Mouse (Mus musculus): ENCODE results near the gene Tmcc1. TPM values are rescaled to one million over a fixed set of nuclear protein-coding genes. Genes with fewer than 3 reads are reported as not detected.

Tmcc1 gene
- polyA plus RNA-seq, 1 experiment from 2014 or later: 9.1 TPM

- Histone ChIP-seq H3K4me2 (replicated peaks; ENCODE audit: low read depth, low read length) (peak overlapping the region; percentile 25; the same call in 1 of the 2 replicates), H3K4me3 (ENCODE audit: low read depth, low read length) (no peak overlapping the region), H3K4me1 (ENCODE audit: insufficient read depth, low read depth, low read length) (peaks cover 10% of the 10 kb centered on the region), H3K36me3 (ENCODE audit: insufficient read depth, low read length) (no peaks in the 10 kb centered on the region), H3K9me3 (ENCODE audit: low read length) (no peaks in the 10 kb centered on the region), H3K9ac (replicated peaks; ENCODE audit: low read depth) (no peak overlapping the region), H3K27me3 (replicated peaks; ENCODE audit: insufficient read depth, low read length) (no peaks in the 10 kb centered on the region), H3K27ac (ENCODE audit: low read length) (no peak overlapping the region)
- no peak for TF ChIP-seq EP300 (IDR thresholded peaks at IDR 0.05)
- peak; percentile 87 for TF ChIP-seq CTCF (IDR thresholded peaks at IDR 0.05)
- WGBS: 10% methylated on average over 8 of the region's 9 CpGs
- ATAC-seq: peak; percentile 14; the same call in 1 of the 2 replicates
- peak; percentile 61 for DNase-seq (ENCODE audit: low spot score)
Observed at GRCm38 (mm10) chr6:116007561-116008173, 185.6 kb downstream of the Tmcc1 start.

GRCm38 (mm10) chr6:116006731-116007130 is 186.6 kb downstream of the Tmcc1 start:
- Histone ChIP-seq H3K36me3 (ENCODE audit: insufficient read depth, low read length) (no peaks in the 10 kb centered on the region), H3K9me3 (ENCODE audit: low read length) (no peaks in the 10 kb centered on the region), H3K27me3 (replicated peaks; ENCODE audit: insufficient read depth, low read length) (no peaks in the 10 kb centered on the region), H3K4me1 (ENCODE audit: insufficient read depth, low read depth, low read length) (peaks cover 10% of the 10 kb centered on the region), H3K4me3 (ENCODE audit: low read depth, low read length) (no peak overlapping the region), H3K4me2 (replicated peaks; ENCODE audit: low read depth, low read length) (no peak overlapping the region), H3K9ac (replicated peaks; ENCODE audit: low read depth) (no peak overlapping the region), H3K27ac (ENCODE audit: low read length) (peak overlapping the region; percentile 87)
- ATAC-seq: peak; percentile 80
- DNase-seq (ENCODE audit: low spot score): peak; percentile 89
- TF ChIP-seq EP300 (IDR thresholded peaks at IDR 0.05) (peak; percentile 52; the same call in 1 of the 2 replicates), CTCF (IDR thresholded peaks at IDR 0.05) (no peak)
- WGBS: 26% methylated on average over 9 of the region's 9 CpGs

- Histone ChIP-seq H3K36me3 (ENCODE audit: insufficient read depth, low read length) (no peaks in the 10 kb centered on the region), H3K4me1 (ENCODE audit: insufficient read depth, low read depth, low read length) (peaks cover 10% of the 10 kb centered on the region), H3K27me3 (replicated peaks; ENCODE audit: insufficient read depth, low read length) (no peaks in the 10 kb centered on the region), H3K27ac (ENCODE audit: low read length) (peak overlapping the region; percentile 87; the same call in 1 of the 2 replicates), H3K4me3 (ENCODE audit: low read depth, low read length) (no peak overlapping the region), H3K9me3 (ENCODE audit: low read length) (no peaks in the 10 kb centered on the region), H3K4me2 (replicated peaks; ENCODE audit: low read depth, low read length) (no peak overlapping the region), H3K9ac (replicated peaks; ENCODE audit: low read depth) (no peak overlapping the region)
- 73% methylated on average over 4 of the region's 4 CpGs for WGBS
- no peak for ATAC-seq
- DNase-seq (ENCODE audit: low spot score): no peak
- TF ChIP-seq EP300 (IDR thresholded peaks at IDR 0.05) (no peak), CTCF (IDR thresholded peaks at IDR 0.05) (no peak)
Observed at GRCm38 (mm10) chr6:116005959-116006288, 187.4 kb downstream of the Tmcc1 start.

GRCm38 (mm10) chr6:116005275-116005958 is 187.9 kb downstream of the Tmcc1 start:
- no peak for ATAC-seq
- no peaks in the 10 kb centered on the region for H3K9me3 ChIP-seq (ENCODE audit: low read length)
- WGBS: 63% methylated on average over 17 of the region's 17 CpGs
- no peak for DNase-seq (ENCODE audit: low spot score)
- H3K4me1 ChIP-seq (ENCODE audit: insufficient read depth, low read depth, low read length): peaks cover 10% of the 10 kb centered on the region
- no peak for TF ChIP-seq CTCF (IDR thresholded peaks at IDR 0.05)
- TF ChIP-seq EP300 (IDR thresholded peaks at IDR 0.05): no peak
- H3K4me3 ChIP-seq (ENCODE audit: low read depth, low read length): no peak overlapping the region
- H3K27ac ChIP-seq (ENCODE audit: low read length): 0 out of 2 replicates have a peak overlapping the region, but pooled peaks have one; percentile 87
- no peak overlapping the region for H3K4me2 ChIP-seq (replicated peaks; ENCODE audit: low read depth, low read length)
- H3K27me3 ChIP-seq (replicated peaks; ENCODE audit: insufficient read depth, low read length): no peaks in the 10 kb centered on the region
- no peak overlapping the region for H3K9ac ChIP-seq (replicated peaks; ENCODE audit: low read depth)
- no peaks in the 10 kb centered on the region for H3K36me3 ChIP-seq (ENCODE audit: insufficient read depth, low read length)

- Histone ChIP-seq H3K27ac (ENCODE audit: low read length) (0 out of 2 replicates have a peak overlapping the region, but pooled peaks have one; percentile 45), H3K4me1 (ENCODE audit: insufficient read depth, low read depth, low read length) (peaks cover 10% of the 10 kb centered on the region), H3K27me3 (replicated peaks; ENCODE audit: insufficient read depth, low read length) (no peaks in the 10 kb centered on the region), H3K4me2 (replicated peaks; ENCODE audit: low read depth, low read length) (no peak overlapping the region), H3K36me3 (ENCODE audit: insufficient read depth, low read length) (no peaks in the 10 kb centered on the region), H3K9ac (replicated peaks; ENCODE audit: low read depth) (no peak overlapping the region), H3K9me3 (ENCODE audit: low read length) (no peaks in the 10 kb centered on the region), H3K4me3 (ENCODE audit: low read depth, low read length) (no peak overlapping the region)
- TF ChIP-seq CTCF (IDR thresholded peaks at IDR 0.05) (0 out of 2 replicates have a peak, but pooled peaks have one; percentile 1), EP300 (IDR thresholded peaks at IDR 0.05) (no peak)
- 74% methylated on average over 6 of the region's 6 CpGs for WGBS
- no peak for DNase-seq (ENCODE audit: low spot score)
- ATAC-seq: no peak
Observed at GRCm38 (mm10) chr6:116004716-116005115, 188.6 kb downstream of the Tmcc1 start.

GRCm38 (mm10) chr6:116004069-116004468 is 189.2 kb downstream of the Tmcc1 start:
- H3K36me3 ChIP-seq (ENCODE audit: insufficient read depth, low read length): no peaks in the 10 kb centered on the region
- TF ChIP-seq EP300 (IDR thresholded peaks at IDR 0.05) (no peak), CTCF (IDR thresholded peaks at IDR 0.05) (no peak)
- ATAC-seq (0 out of 2 replicates have a peak, but pooled peaks have one; percentile 16), DNase-seq (ENCODE audit: low spot score) (no peak)
- H3K4me1 ChIP-seq (ENCODE audit: insufficient read depth, low read depth, low read length): peaks cover 10% of the 10 kb centered on the region
- 38% methylated on average over 7 of the region's 7 CpGs for WGBS
- H3K27ac ChIP-seq (ENCODE audit: low read length): peak overlapping the region; percentile 45; the same call in 1 of the 2 replicates
- H3K27me3 ChIP-seq (replicated peaks; ENCODE audit: insufficient read depth, low read length): no peaks in the 10 kb centered on the region
- H3K9ac ChIP-seq (replicated peaks; ENCODE audit: low read depth): no peak overlapping the region
- H3K4me3 ChIP-seq (ENCODE audit: low read depth, low read length): no peak overlapping the region
- no peaks in the 10 kb centered on the region for H3K9me3 ChIP-seq (ENCODE audit: low read length)
- no peak overlapping the region for H3K4me2 ChIP-seq (replicated peaks; ENCODE audit: low read depth, low read length)

All from lung, postnatal 0 days (tissue).